Mouse (Mus musculus): ENCODE results near the gene Akt2. TPM values are rescaled to one million over a fixed set of nuclear protein-coding genes. Genes with fewer than 3 reads are reported as not detected.
A peak's percentile ranks its signal among the peaks of the same experiment; 100 is the strongest.

The Akt2 gene
- total RNA-seq (2021), result 100 to 1,000 TPM; 219 to 227 TPM
- polyA plus RNA-seq (2012; rRNA removed), result 128 and 143 TPM in 2 replicates
- long read RNA-seq, full-length matches to known transcripts, result 96 of 184 reads
- long read RNA-seq, partial matches to known transcripts, result 68 of 184 reads
- long read RNA-seq, other reads (novel, unspliced or antisense), result 20 of 184 reads

- peak; percentile 95 for DNase-seq
Measured at GRCm38 (mm10) chr7:27591266-27592216, at the start of gene Akt2. Akt2 (plus strand) TSS chr7:27591552.

DNA sequence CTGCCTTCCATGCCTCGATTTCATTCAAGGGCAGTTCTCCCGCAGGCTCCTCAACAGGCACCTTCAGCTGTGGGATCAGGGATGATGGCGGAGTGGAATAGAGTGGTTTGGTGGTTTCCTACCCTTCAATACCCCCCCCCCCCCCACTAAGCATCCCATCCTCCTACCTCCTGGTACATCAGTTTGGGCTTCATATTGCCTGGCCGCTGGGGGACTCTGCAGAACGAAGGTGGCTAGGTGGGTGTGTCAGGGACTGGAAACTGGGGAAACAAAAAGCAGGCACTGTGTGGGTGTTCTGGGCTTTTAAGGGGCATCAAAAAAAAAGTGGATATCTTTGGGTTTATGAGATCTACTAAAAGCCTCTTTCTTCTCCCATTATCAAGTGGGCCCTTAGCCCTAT lies 49.4 kb upstream of the Akt2 start:
- DNase-seq, result no peak

DNA sequence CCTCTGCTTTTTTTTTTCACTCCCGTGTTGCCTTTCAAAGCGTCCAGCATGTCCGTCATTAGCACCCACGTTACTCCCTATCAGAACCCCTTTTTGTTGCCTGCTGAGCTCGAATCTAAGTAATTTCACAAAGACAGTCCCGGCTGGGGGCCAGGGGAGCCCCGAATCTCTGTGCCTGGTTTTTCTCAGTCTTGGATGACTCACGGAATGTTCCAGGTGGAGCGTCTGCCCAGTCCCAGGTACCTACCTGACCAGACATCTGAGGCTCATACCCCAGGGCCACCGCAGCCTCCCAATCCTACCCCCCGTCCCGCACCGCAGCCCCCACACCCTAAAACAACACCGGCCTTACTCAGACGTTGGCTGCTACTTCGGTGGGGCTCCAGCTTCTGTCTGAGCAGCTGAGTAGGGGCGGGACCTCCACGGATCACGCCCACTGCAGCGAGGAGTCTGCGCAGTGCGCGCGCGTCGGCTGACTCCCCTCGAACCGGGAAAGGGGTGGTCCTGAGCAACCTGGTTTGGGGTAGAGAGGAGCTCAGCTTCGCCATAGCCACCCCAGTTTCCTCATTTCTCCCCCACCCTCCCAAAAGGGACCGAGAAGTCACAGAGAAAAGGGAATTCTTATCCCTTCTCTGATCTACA lies 48.8 kb upstream of the Akt2 start:
- DNase-seq, result peak; percentile 88

DNA sequence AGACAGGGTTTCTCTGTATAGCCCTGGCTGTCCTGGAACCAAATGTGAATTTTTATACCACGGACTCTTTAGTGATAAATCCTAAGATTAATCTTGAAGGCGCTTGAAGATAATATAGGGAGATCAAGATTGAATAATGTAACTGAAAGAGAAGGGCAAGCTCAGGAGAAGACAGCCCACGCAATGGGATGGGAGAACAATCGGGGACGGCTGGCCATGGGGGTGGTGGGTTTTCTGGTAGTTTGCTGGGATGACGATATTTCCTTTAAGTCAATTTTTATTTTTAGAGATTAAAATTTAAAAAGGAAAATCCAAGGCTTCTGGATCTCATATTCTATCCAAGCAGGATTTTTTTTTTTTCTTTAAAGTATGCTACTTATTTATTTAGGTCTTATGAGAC lies 48.3 kb upstream of the Akt2 start:
- no peak for DNase-seq

GRCm38 (mm10) chr7:27543851-27544250 lies 47.5 kb upstream of the Akt2 start:
- DNase-seq, result no peak

- DNase-seq, result no peak
Measured at GRCm38 (mm10) chr7:27544675-27545370, 46.5 kb upstream of the Akt2 start.

DNA sequence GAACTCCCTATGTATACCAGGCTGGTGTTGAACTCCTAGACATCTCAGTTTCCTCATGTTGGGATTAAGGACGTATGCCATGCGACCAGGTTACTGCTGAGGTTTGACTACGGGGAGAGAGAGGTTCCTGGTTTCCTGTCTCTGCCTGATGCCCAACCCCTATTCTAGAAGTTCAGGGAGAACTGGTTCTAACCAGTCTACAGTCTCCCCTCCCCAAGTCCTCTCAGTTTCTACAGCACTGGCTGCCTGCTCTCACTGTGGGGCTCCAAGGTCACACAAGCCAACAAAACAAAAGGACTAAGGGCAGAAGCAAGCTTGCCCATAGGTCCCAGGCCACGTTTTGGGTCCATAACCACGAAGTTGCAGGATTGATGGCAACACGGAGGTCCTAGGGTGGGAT lies 41.8 kb upstream of the Akt2 start:
- DNase-seq, result no peak

- peak; percentile 36 for DNase-seq
Measured at GRCm38 (mm10) chr7:27552070-27552469, 39.3 kb upstream of the Akt2 start.

- DNase-seq, result peak; percentile 96
Measured at GRCm38 (mm10) chr7:27552931-27553513, 38.3 kb upstream of the Akt2 start, which contains the start of the genes Pld3 and 2310022A10Rik. Pld3 (minus strand) TSS chr7:27553218. 2310022A10Rik (plus strand) TSS chr7:27553233.

DNA sequence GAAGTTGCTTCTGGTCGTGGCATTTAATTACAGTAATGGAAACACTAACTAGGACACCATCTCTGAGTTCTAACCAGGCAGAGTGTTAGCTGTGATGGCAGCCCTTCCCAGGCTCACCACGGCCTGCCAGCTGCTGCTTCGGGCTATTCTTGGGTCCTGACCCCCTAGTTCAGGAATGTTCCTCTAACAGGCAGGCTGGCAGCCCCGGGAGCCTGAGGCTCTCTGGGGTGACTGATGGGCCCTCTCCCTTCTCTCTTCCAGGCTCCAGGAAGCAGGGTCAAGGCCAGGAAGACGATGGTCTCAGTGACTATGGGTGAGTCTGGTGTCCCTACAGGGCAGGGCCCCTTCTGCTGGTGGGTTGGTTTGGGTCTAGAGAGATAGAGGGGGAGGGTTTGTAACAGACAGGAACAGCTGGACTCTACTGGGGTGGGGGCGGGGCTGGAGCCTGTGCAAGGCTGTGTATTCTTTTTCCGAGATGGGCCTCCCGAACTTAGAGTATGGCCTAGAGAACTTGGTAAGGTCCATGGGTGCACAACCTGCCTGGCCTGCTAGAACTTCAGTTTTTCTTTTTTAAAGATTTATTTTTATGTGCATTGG lies 31.0 kb upstream of the Akt2 start:
- DNase-seq, result no peak

DNA sequence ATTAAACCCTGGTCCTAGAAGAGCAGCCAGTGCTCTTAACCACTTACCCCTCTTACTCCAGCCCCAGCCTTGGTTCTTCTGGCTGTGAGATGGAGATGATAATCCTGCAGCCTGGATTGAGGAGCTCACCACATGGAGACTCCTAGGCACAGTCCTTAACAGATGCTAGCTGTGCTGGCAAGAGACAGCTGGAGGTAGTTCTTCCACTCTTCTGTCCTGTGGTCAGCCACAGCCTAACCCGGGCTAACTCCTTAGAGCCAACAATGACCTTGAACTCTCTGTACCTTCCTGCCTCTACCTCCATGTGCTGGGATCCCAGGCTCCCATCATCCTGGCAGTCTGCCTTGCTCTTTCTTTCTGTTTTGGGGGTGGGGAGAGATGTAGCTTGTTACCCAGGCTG lies 30.4 kb upstream of the Akt2 start:
- no peak for DNase-seq

DNA sequence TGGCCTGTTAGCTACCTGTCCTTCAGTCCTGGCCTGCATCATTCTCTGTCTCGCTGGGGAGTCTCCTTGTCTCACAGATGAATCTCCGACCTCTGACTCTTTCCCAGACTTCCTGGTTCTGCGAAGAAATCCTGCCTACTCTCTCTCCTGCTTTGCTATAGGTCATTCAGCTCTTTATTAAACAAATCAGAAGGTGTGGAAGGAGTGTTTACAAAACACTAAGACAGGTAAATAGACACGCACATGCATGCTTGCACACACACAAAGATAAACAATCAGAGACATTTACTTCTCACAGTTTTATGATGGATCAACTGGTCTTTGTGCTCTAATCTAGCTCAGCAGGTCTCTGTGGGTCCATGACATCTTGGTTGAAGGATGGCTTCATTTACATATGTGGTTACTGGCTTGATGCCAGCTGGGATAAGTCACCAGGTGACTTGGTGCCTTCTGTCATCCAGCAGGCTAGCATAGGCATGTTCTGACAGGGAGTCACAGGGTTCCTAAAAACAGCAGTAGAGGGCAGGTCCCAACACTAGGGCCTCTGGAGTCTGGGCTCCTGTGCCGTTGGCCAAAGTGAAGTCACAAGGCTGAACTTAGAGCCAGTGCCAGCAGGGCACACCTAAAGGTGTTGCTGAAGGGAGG lies 21.6 kb upstream of the Akt2 start:
- no peak for DNase-seq

- no peak for DNase-seq
Measured at GRCm38 (mm10) chr7:27572133-27572532, 19.2 kb upstream of the Akt2 start.

- peak; percentile 78 for DNase-seq
Measured at GRCm38 (mm10) chr7:27574124-27574880, 17.1 kb upstream of the Akt2 start.

DNA sequence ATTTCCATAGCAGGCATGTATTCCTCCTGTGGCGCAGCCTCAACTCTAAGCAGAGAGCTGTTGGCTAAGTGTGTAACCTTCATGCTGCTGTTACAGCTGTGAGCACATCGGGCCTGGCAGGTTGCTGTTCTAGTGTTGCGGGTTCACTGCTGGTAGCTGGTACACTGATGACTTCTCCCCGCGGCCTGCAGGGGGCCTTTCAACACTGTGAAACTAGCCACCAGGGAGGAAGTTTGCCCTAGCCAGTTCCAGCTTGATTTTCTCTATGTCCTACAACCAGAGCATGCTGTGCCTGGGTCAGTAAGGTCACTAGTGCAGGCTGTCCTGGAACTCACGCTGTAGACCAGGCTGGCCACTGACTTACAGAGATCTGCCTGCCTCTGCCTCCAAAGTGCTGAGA lies 14.4 kb upstream of the Akt2 start:
- DNase-seq, result peak; percentile 79

DNA sequence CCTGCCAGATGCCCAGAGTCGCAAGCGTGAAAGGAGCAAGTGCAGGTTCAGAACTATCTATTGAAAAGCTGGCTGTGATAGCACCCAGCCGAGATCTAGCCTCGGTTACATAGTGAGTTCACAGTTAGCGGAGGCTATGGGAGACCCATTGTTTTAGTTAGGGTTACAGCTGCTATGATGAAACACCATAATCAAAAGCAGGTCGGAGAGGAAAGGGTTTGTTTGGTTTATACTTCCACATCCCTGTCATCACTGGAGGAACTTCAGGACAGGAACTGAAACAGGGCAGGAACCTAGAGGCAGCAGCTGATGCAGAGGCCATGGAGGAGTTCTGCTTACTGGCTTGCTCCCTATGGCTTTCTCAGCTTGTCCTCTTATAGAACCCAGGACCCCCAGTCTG lies 13.8 kb upstream of the Akt2 start:
- no peak for DNase-seq

DNA sequence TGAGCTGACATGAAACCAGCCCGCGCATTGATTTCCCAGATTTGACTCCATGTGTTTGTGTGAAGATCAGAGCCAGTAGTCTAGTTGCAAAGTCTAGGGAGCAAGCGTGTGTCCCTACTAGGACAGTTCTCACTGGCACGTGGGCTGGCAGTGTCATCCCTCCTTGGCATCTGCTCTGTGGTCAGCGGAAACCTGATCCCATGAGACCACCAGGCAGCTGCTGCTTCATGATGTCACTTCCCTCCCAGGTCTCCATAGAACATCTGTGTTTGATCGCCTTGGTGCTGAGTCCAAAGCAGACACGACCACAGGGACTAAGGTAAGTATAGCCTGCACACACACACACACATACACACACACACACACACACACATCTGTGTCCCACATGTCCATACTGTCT lies 12.9 kb upstream of the Akt2 start:
- no peak for DNase-seq

- DNase-seq, result peak; percentile 78
Measured at GRCm38 (mm10) chr7:27580380-27581174, 10.8 kb upstream of the Akt2 start.

GRCm38 (mm10) chr7:27586861-27587260 lies 4.5 kb upstream of the Akt2 start:
- no peak for DNase-seq

Data from adrenal gland, adult 2 months (tissue).